Mouse (Mus musculus): ENCODE results near the gene Pigk.

GRCm38 (mm10) chr3:152855006-152855614, 141.2 kb downstream of the Pigk start:
- TF ChIP-seq CTCF (IDR thresholded peaks at IDR 0.05; ENCODE audit: low read depth) = no peak
- TF ChIP-seq EP300 (IDR thresholded peaks at IDR 0.05; ENCODE audit: low read depth) = no peak
